Mouse (Mus musculus): Measurements from ENCODE around the gene Adgra3. TPM values are rescaled to one million over a fixed set of nuclear protein-coding genes. Genes with fewer than 3 reads are reported as not detected.

The Adgra3 gene
- total RNA-seq, 2 experiments from 2014 or later: 15.7 to 20.6 TPM

DNA sequence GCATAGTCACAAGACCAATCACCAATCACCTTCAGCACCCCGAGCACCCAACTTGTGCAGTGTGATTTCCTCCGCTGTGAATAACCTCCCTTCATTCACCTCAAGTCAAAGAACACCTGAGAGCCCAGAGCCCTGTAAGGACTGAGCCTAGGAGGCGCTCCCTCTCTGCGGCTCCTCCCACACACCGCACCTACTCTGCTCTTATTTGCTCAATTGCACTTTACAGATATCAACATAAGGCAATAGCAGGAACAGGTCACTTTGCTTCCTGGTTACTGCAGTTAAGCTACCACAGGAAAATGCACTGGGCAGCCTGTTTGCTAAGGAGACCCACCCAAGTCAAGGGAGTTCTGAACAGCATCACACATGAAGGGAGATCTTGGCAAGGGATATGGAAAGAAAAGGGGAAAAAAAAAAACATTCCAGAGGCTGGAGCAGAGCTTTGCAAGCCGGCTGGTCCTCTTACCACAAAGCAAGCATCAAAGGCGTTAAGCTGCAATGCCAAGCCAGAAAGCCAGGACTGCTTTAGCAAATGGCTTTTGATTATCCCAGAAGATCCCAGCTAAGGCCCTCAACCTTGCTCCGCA is 68.0 kb downstream of the Adgra3 start:
- DNase-seq (ENCODE audit: low spot score): no peak
- intact Hi-C loops (cut with DNase I): no loop called here

- intact Hi-C loops (cut with DNase I): no loop called here
- no peak for DNase-seq (ENCODE audit: low spot score)
Observed at GRCm38 (mm10) chr5:49988015-49988798, 70.6 kb downstream of the Adgra3 start.

DNA sequence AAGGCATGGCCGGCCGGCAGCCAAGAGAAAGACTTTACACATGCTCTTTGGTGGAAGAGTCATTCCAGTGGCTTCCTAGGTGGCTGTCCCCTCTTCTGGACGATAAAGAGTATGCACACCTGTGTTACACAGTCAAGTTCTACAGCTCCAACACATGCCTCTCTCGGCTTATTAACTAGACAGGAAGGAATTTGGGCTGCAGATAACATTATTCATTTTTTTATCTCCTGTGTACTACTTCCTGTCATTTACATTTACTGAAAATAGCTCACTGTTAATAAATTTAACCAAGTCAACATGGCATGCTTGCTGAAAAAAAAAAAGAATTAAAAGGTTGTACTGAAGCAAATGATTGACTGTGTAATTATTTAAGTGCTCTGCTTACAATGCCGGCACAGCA is 78.1 kb downstream of the Adgra3 start:
- DNase-seq (ENCODE audit: low spot score): no peak
- intact Hi-C loops (cut with DNase I): no loop called here

DNA sequence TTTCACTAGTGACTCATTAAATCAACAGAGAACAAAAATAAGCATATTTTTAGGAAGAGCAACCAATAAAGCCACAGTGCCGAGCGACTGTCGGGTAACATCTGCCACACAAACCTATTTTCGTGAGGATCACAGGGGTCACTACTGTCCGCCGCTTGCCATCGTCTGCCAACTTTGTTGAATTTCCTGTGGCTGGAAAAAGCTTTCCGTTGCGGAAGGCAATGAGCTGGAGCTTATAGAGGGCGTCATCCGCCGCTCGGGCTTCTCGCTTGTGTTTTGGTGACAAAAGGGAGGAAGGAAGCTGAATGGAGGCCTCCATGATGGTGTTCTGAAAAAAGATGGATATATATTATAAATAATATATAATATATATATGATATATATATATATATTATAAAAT is 79.6 kb downstream of the Adgra3 start:
- no peak for DNase-seq (ENCODE audit: low spot score)
- intact Hi-C loops (cut with DNase I): loop anchor here (5.0 kb wide), 1 partner anchor 53 kb away; no protein-coding TSS in a partner anchor

DNA sequence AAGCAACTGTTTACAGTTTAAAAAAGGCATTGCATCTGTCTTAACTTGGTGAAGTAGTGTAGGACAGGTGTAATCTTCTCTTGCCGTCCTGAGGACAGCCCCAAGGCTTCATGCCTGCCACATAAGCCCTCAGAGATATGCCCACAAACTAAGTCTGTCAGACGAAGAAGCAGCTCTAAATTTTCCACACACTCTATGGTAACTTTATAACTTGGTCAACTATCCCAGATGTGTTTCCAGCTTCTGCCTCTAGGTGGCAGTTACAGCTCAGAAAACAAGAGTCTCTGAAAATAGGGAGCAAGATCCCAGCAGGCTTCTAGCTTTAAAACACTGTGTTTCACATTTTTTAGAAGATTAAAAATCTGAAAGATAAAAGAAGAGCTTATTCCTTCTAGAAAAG is 82.8 kb downstream of the Adgra3 start:
- intact Hi-C loops (cut with DNase I): loop anchor here (1.0 to 5.0 kb wide), 3 partner anchors 56 to 240 kb away; partner anchors contain the start of gene Adgra3

GRCm38 (mm10) chr5:49974211-49974610 is 84.6 kb downstream of the Adgra3 start:
- intact Hi-C loops (cut with DNase I): no loop called here
- DNase-seq (ENCODE audit: low spot score): no peak

More for the DNA sequence above, 82.8 kb downstream of the Adgra3 start:
- DNase-seq (ENCODE audit: low spot score): no peak

DNA sequence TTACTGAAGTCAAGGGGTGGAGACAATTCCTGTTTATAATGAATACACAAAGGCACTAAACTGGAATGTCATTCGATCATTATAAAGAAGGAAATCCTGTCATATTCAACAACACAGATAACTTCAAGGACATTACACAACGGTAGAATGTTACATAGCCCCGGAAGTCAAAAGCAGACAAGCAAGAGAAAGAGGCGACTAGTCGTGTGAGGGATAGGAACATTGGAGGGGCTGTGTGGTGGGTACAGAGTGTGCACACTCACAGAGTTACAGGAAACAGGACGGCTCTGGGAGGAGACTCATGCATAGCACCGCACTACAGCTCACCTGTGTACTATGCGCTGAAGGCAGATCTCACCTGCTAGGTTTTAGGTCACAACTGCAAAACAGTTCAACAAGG is 89.1 kb downstream of the Adgra3 start:
- intact Hi-C loops (cut with DNase I): no loop called here
- no peak for DNase-seq (ENCODE audit: low spot score)

DNA sequence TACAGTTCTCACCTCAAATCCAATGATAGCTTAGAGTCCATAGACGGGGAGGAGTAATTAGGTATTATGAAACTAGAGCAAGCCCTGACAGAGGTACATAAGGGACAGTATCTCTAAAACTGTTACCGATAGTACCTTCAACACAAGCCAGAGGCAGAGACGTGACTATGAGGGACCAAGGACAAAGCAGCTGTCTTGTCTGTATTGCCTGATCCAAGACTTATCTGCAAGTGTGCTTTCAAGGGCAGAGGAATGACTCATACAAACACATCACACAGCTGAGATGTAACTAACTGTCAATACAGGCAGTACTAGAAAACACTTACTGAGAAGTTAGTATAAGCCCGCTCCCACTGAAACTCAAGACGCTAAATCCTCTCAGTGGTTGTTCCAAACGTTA is 91.1 kb downstream of the Adgra3 start:
- intact Hi-C loops (cut with DNase I): no loop called here

DNA sequence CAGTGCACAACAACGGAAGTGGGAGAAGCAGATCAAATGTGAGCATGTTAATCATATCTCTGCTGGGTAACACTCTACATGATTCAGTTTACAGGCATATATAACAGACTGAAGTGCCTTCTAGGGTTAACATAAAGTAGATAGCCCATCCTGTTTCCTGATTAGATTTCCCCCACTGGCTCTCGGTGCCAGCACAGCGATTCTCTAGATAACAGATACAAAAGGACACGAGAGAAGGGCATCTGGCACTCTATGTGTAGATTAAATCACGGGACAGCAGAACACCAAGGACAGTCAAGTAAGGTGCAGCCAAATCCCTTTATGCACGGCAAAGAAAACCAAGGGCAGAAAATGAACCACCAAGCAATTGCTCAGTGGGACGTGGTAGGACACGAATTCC is 93.0 kb downstream of the Adgra3 start:
- DNase-seq (ENCODE audit: low spot score): no peak
- intact Hi-C loops (cut with DNase I): no loop called here

More for the DNA sequence above, 91.1 kb downstream of the Adgra3 start:
- DNase-seq (ENCODE audit: low spot score): no peak

GRCm38 (mm10) chr5:49961478-49962431 is 97.1 kb downstream of the Adgra3 start:
- DNase-seq (ENCODE audit: low spot score): no peak
- intact Hi-C loops (cut with DNase I): loop anchor here (1.0 kb wide), 1 partner anchor 591 kb away; no protein-coding TSS in a partner anchor

DNA sequence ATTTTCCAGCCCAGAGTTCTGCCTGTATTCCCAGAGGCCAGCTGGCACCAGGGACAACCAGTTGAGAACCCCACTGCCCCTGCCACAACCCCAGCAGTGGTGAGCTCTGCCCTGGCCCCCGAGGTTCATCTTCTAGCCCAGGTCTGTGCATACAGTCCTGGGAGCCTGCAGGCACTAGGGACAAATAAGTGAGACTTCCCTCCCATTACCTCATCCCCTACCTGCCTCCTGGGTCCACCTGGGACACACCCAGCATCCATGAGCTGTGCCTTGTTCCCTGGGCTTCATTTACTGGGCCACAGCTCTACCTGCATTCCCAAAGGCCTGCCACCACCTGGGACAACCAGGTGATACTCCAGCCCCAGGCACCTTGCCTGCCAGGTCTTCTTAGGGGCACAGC is 122.5 kb downstream of the Adgra3 start:
- no peak for DNase-seq (ENCODE audit: low spot score)
- intact Hi-C loops (cut with DNase I): no loop called here

- no peak for DNase-seq (ENCODE audit: low spot score)
- intact Hi-C loops (cut with DNase I): no loop called here
Observed at GRCm38 (mm10) chr5:49924712-49925111, 134.1 kb downstream of the Adgra3 start.

DNA sequence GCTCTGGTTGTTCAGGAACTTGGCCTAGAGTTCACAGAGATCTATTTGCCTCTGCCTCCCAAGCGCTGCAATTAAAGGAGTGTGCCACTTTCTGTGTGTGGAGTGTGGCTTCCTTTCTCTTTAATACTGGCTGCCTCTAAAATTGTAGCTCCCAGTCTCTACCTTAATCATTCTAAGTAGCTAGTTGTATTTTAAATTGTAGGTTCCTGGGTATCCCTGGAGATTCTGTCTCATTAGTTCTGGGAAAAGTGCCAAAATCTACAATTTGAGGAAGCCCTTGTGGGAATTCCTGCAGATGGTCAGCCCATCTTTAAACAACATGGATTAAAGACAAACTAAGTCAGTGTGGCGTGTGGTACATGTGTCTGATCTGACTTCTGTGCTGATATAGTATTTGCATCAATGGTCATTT is 143.1 kb downstream of the Adgra3 start:
- DNase-seq (ENCODE audit: low spot score): no peak
- intact Hi-C loops (cut with DNase I): no loop called here

All from heart, postnatal 25 days (tissue).